Mouse (Mus musculus): ENCODE results near the gene Abcb9.

- TF ChIP-seq POLR2A (IDR thresholded peaks at IDR 0.05; ENCODE audit: insufficient read length, low read depth) (no peak), MYOD1 (IDR thresholded peaks at IDR 0.05; ENCODE audit: control insufficient read depth in 1 of 3, insufficient read length in 2 of 3, low read depth in 2 of 3) (no peak), CEBPB (IDR thresholded peaks at IDR 0.05; ENCODE audit: insufficient read depth, poor library complexity, severe bottlenecking) (no peak), USF1 (IDR thresholded peaks at IDR 0.05; ENCODE audit: low read depth) (no peak), MAX (IDR thresholded peaks at IDR 0.05; ENCODE audit: low read depth) (no peak), TCF12 (IDR thresholded peaks at IDR 0.05; ENCODE audit: insufficient read depth, poor library complexity, severe bottlenecking) (no peak), SRF (IDR thresholded peaks at IDR 0.05; ENCODE audit: control insufficient read depth, insufficient read length, low read depth) (no peak), E2F4 (IDR thresholded peaks at IDR 0.05; ENCODE audit: insufficient read depth) (no peak), TCF3 (IDR thresholded peaks at IDR 0.05; ENCODE audit: insufficient read length, low read depth) (no peak), REST (IDR thresholded peaks at IDR 0.05; ENCODE audit: insufficient read depth, insufficient read length) (no peak)
These were observed 3.6 kb downstream of the Abcb9 start for GRCm38 (mm10) chr5:124091951-124092406.
